Mouse (Mus musculus) forebrain, embryonic 16.5 days (tissue): ENCODE measurements at regions not wholly inside any gene's neighbourhood (a gene's known extent, or its start where the extent isn't known, plus 50 kb on each side); places are given as distances from the start of the nearest gene placed in this dataset.

ENCODE experiments used
- ATAC-seq: fragments of 200-750 bp; cut with Nextera tagmentation; 2 replicates; pipeline ENCODE4 v1.8.0; 2017; ENCODE audit warnings: mild to moderate bottlenecking, moderate library complexity
- H3K27ac ChIP-seq: fragments of 300-500 bp; sonication (generic); 2 replicates; pipeline ENCODE4 v1.5.1; 2014; ENCODE audit warnings: low read length, control low read depth
- H3K27me3 ChIP-seq: fragments of 300-500 bp; sonication (generic); replicated peaks from 2 replicates; pipeline ENCODE4 v1.6.1; 2014; ENCODE audit warnings: low read length; ENCODE audit not compliant: control insufficient read depth, insufficient read depth
- H3K36me3 ChIP-seq: fragments of 300-500 bp; sonication (generic); 2 replicates; pipeline ENCODE4 v1.6.1; 2014; ENCODE audit not compliant: control insufficient read depth, insufficient read depth
- H3K4me1 ChIP-seq: fragments of 300-500 bp; sonication (generic); replicated peaks from 2 replicates; pipeline ENCODE4 v1.6.1; 2014; ENCODE audit warnings: low read length; ENCODE audit not compliant: control insufficient read depth, insufficient read depth
- H3K4me2 ChIP-seq: fragments of 300-500 bp; sonication (generic); 2 replicates; pipeline ENCODE4 v1.6.1; 2014; ENCODE audit warnings: mild to moderate bottlenecking, low read length, control low read depth
- H3K4me3 ChIP-seq: fragments of 300-500 bp; sonication (generic); replicated peaks from 2 replicates; pipeline ENCODE4 v1.5.1; 2014; ENCODE audit warnings: mild to moderate bottlenecking, low read length, control low read depth
- H3K9ac ChIP-seq: fragments of 300-500 bp; sonication (generic); replicated peaks from 2 replicates; pipeline ENCODE4 v1.6.1; 2014; ENCODE audit warnings: low read depth, low read length, control low read depth
- H3K9me3 ChIP-seq: fragments of 300-500 bp; sonication (generic); 2 replicates; pipeline ENCODE4 v1.6.1; 2016; ENCODE audit warnings: low read length; ENCODE audit not compliant: control insufficient read depth
- WGBS: fragments of 180-500 bp; shearing (Covaris S2); extraction: QIAGEN DNeasy Blood & Tissue Kit; methylation state at CpG from one replicate; pipeline ENCODE4 v1.1.7; 2014; 5-methylcytosine and 5-hydroxymethylcytosine counted together

- H3K36me3 ChIP-seq, result no peaks in the 10 kb centered on the region
- no peak overlapping the region for H3K4me3 ChIP-seq
- ATAC-seq, result peak; percentile 57
- no peak overlapping the region for H3K27ac ChIP-seq
- H3K4me2 ChIP-seq, result no peak overlapping the region
- no peaks in the 10 kb centered on the region for H3K9me3 ChIP-seq
- H3K9ac ChIP-seq, result no peak overlapping the region
- H3K4me1 ChIP-seq, result 0 out of 2 replicates have a peak, but pooled peaks cover 3% of the 10 kb centered on the region
- H3K27me3 ChIP-seq, result no peaks in the 10 kb centered on the region
- 81% methylated on average over 4 of the region's 4 CpGs for WGBS
Observed at GRCm38 (mm10) chr12:9872236-9872635, 302.3 kb downstream of the Osr1 start.

GRCm38 (mm10) chr12:9873214-9873613 is 303.3 kb downstream of the Osr1 start:
- Histone ChIP-seq H3K9ac (no peak overlapping the region), H3K4me3 (no peak overlapping the region), H3K4me2 (no peak overlapping the region), H3K27ac (no peak overlapping the region), H3K27me3 (no peaks in the 10 kb centered on the region), H3K9me3 (no peaks in the 10 kb centered on the region), H3K4me1 (0 out of 2 replicates have a peak, but pooled peaks cover 3% of the 10 kb centered on the region), H3K36me3 (no peaks in the 10 kb centered on the region)
- no peak for ATAC-seq
- WGBS, result 98% methylated on average over 1 of the region's 1 CpGs

GRCm38 (mm10) chr12:9874823-9875222 is 304.9 kb downstream of the Osr1 start:
- Histone ChIP-seq H3K4me1 (0 out of 2 replicates have a peak, but pooled peaks cover 3% of the 10 kb centered on the region), H3K9ac (no peak overlapping the region), H3K9me3 (no peaks in the 10 kb centered on the region), H3K4me2 (no peak overlapping the region), H3K27me3 (no peaks in the 10 kb centered on the region), H3K36me3 (no peaks in the 10 kb centered on the region), H3K4me3 (no peak overlapping the region), H3K27ac (no peak overlapping the region)
- 88% methylated on average over 2 of the region's 2 CpGs for WGBS
- ATAC-seq, result no peak

GRCm38 (mm10) chr12:9881953-9882623 is 312.2 kb downstream of the Osr1 start:
- no peak for ATAC-seq
- 94% methylated on average over 2 of the region's 2 CpGs for WGBS

GRCm38 (mm10) chr12:9883037-9883730 is 313.3 kb downstream of the Osr1 start:
- no peaks in the 10 kb centered on the region for H3K4me1 ChIP-seq
- H3K36me3 ChIP-seq, result no peaks in the 10 kb centered on the region
- H3K27me3 ChIP-seq, result no peaks in the 10 kb centered on the region
- no peaks in the 10 kb centered on the region for H3K9me3 ChIP-seq
- no peak overlapping the region for H3K27ac ChIP-seq
- H3K4me3 ChIP-seq, result no peak overlapping the region
- no peak for ATAC-seq
- 59% methylated on average over 1 of the region's 1 CpGs for WGBS
- H3K9ac ChIP-seq, result no peak overlapping the region
- no peak overlapping the region for H3K4me2 ChIP-seq

More at GRCm38 (mm10) chr12:9881953-9882623, 312.2 kb downstream of the Osr1 start:
- Histone ChIP-seq H3K27me3 (no peaks in the 10 kb centered on the region), H3K27ac (no peak overlapping the region), H3K4me2 (no peak overlapping the region), H3K9ac (no peak overlapping the region), H3K9me3 (no peaks in the 10 kb centered on the region), H3K36me3 (no peaks in the 10 kb centered on the region), H3K4me3 (no peak overlapping the region), H3K4me1 (no peaks in the 10 kb centered on the region)

- Histone ChIP-seq H3K4me3 (no peak overlapping the region), H3K9me3 (no peaks in the 10 kb centered on the region), H3K4me1 (no peaks in the 10 kb centered on the region), H3K4me2 (no peak overlapping the region), H3K9ac (no peak overlapping the region), H3K27me3 (no peaks in the 10 kb centered on the region), H3K36me3 (no peaks in the 10 kb centered on the region), H3K27ac (no peak overlapping the region)
- ATAC-seq, result no peak
- 64% methylated on average over 2 of the region's 2 CpGs for WGBS
Observed at GRCm38 (mm10) chr12:9894521-9894920, 324.6 kb downstream of the Osr1 start.

GRCm38 (mm10) chr12:9897980-9898379 is 328.1 kb downstream of the Osr1 start:
- no peak overlapping the region for H3K9ac ChIP-seq
- no peak for ATAC-seq
- H3K4me1 ChIP-seq, result no peaks in the 10 kb centered on the region
- H3K9me3 ChIP-seq, result no peaks in the 10 kb centered on the region
- WGBS, result 90% methylated on average over 6 of the region's 6 CpGs
- no peak overlapping the region for H3K27ac ChIP-seq
- H3K27me3 ChIP-seq, result no peaks in the 10 kb centered on the region
- no peak overlapping the region for H3K4me2 ChIP-seq
- no peak overlapping the region for H3K4me3 ChIP-seq
- H3K36me3 ChIP-seq, result no peaks in the 10 kb centered on the region

GRCm38 (mm10) chr12:9898420-9898819 is 328.5 kb downstream of the Osr1 start:
- Histone ChIP-seq H3K36me3 (no peaks in the 10 kb centered on the region), H3K4me3 (no peak overlapping the region), H3K4me1 (no peaks in the 10 kb centered on the region), H3K9ac (no peak overlapping the region), H3K27me3 (no peaks in the 10 kb centered on the region), H3K9me3 (no peaks in the 10 kb centered on the region), H3K4me2 (no peak overlapping the region), H3K27ac (no peak overlapping the region)
- ATAC-seq, result no peak
- 55% methylated on average over 3 of the region's 3 CpGs for WGBS

GRCm38 (mm10) chr12:9901948-9902347 is 332.0 kb downstream of the Osr1 start:
- no peak for ATAC-seq
- H3K4me2 ChIP-seq, result no peak overlapping the region
- H3K27ac ChIP-seq, result no peak overlapping the region
- no peaks in the 10 kb centered on the region for H3K9me3 ChIP-seq
- no peaks in the 10 kb centered on the region for H3K27me3 ChIP-seq
- H3K9ac ChIP-seq, result no peak overlapping the region
- no peak overlapping the region for H3K4me3 ChIP-seq
- peaks cover 3% of the 10 kb centered on the region; the same call in 1 of the 2 replicates for H3K4me1 ChIP-seq
- 74% methylated on average over 2 of the region's 2 CpGs for WGBS
- no peaks in the 10 kb centered on the region for H3K36me3 ChIP-seq
